Mouse (Mus musculus) telencephalon, adult 2 months (tissue): ENCODE results near the gene Chd4.
"Not testable (repeated sequence)": the region's sequence is repeated elsewhere in the genome, so short reads cannot be mapped to it uniquely, and the experiment has no call there.

Experiments used
- DNase-seq: peaks from one replicate; pipeline ENCODE4 v3.0.0-alpha.2; 2011; ENCODE audit warnings: low read depth, low spot score

Gene Chd4

GRCm38 (mm10) chr6:125095391-125096278 is at the start of gene Chd4:
TSS of gene Chd4 (plus strand) at chr6:125095981.
- DNase-seq = peak; percentile 91

- peak; percentile 48 for DNase-seq
Observed at GRCm38 (mm10) chr6:125046691-125047090, 49.1 kb upstream of the Chd4 start.

DNA sequence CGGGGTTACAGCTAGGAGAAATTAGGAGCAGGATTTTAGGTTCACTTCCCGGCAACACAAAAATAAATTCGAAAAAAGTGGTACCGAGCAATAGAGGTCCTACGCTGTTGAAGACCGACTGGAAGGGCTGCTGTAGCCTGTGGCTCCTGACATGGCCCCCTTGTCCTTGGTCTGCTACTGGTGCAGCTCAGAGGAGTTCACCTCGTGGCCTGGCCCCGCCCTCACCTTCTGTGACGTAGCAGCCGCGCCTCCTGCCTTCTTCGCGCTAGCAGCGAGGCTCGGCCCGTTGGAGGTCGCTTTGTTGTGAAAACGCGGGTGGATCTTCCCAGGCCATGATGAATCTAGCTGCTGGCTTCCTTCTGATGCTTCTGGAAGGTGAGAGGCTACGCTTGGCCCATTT is 46.1 kb upstream of the Chd4 start, which contains the start of gene Acrbp:
Gene Acrbp (plus strand): TSS at position 12 of the 400 bp plus-strand sequence.
- DNase-seq = no peak

DNA sequence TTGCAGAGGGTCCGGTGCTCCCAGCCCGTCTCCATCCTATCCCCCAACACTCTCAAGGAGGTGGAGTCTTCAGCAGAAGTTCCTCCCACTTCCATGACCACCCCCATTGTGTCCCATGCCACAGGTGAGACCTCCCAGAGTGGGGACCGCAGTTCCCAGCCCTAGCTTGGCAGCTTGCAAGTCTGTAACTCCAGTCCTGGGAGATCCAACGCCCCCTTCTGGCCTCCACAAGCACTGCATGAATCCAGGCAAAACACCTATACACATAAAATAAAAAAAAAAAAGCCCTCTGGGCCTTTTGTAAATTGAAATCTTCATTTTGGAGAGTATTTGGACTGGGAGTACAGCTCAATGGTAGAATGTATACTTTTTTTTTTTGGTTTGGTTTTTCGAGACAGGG is 44.5 kb upstream of the Chd4 start:
- no peak for DNase-seq

GRCm38 (mm10) chr6:125061493-125061892 is 34.3 kb upstream of the Chd4 start:
- DNase-seq = no peak

DNA sequence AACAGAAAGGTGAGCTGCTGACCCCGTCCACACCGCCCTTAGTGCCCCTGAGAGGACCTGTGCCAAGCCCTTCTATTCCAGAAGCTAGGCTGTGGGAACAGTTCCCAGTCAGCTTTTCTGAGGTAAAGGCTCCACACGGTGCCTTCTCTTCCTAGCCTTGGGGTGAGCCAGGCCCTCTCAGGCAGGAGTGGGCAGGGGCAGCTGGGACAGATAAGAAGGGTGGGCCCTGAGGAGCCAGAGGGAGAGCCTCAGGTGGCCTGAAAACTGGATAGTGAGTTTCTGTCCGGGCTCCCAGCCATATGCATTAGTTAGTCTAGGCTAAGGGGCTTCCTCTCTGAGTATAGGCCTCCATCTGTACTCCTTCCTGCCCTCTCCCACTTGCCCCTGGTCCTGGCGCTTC is 33.3 kb upstream of the Chd4 start:
- DNase-seq = no peak

DNA sequence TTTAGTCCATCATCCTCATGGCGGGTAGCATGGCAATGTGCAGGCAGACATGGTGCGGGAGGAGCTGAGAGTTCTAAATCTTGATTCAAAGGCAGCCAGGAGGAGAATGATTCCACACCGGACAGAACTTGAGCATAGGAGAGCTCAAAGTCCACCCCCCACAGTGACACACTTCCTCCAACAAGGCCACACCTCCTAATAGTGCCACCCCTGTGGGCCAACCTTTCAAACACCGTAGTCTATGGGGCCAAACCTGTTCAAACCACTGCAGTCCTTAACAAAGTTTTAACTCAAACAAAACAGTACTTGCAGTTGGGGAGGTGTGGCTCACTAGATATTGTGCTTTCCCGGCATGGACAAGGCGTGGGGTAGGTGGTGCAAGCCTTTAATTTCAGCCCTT is 31.9 kb upstream of the Chd4 start:
- no peak for DNase-seq

GRCm38 (mm10) chr6:125065223-125065622 is 30.6 kb upstream of the Chd4 start:
- DNase-seq = not testable (repeated sequence)

DNA sequence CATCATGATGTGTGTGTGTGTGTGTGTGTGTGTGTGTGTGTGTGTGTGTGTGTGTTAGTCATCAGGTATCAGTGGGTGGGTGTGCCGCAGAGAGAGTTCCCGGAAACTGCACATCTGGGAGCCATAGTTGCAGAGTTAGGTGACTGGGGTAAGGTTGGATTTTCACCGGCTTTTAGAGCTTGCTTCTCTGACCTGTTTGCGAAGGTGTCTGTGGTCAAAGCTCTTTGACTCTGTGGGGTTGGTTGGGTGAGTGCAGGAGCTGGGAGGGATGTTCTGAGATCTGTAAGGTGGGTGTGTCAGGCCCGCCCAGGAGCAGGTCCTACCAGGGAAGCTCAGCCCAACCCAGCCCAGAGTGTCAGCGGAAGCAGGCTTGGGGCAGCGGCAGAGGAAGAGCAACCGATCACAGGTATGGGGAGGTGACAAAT is 28.2 kb upstream of the Chd4 start, which contains the start of gene Lpar5:
Gene Lpar5 (plus strand): TSS at position 350 of the 425 bp plus-strand sequence.
- DNase-seq = no peak

- DNase-seq = no peak
Observed at GRCm38 (mm10) chr6:125071170-125071895, 24.4 kb upstream of the Chd4 start.

DNA sequence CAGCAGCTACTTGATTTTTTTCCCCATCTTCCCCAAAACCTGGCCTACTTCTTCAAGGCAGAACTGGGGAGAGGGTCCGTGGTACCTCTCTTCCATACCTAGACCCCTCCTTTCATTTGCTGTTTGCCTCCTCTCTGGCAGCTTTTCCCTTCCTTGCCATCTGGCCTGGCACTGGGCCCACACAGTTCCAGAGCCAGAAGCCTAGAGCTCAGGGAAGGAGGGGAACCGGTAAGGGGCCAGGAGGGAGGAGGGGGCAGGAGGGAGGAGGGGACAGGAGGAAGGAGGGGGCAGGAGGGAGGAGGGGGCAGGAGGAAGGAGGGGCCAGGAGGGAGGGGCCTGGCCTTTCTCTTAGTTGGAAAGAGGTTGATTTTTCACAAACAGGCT is 23.9 kb upstream of the Chd4 start:
- DNase-seq = peak; percentile 29

- DNase-seq = no peak
Observed at GRCm38 (mm10) chr6:125073825-125074224, 22.0 kb upstream of the Chd4 start.

DNA sequence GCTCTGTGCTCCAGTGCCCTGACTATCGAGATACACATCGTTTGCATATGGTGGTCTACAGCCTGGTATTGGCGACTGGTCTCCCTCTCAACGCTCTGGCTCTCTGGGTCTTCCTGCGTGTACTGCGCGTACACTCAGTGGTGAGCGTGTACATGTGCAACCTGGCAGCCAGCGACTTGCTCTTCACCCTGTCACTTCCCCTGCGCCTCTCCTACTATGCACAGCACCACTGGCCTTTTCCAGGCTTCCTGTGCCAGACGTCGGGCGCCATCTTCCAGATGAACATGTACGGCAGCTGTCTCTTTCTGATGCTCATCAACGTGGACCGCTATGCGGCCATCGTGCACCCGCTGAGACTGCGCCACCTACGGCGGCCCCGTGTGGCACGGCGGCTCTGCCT is 14.4 kb upstream of the Chd4 start:
- no peak for DNase-seq

DNA sequence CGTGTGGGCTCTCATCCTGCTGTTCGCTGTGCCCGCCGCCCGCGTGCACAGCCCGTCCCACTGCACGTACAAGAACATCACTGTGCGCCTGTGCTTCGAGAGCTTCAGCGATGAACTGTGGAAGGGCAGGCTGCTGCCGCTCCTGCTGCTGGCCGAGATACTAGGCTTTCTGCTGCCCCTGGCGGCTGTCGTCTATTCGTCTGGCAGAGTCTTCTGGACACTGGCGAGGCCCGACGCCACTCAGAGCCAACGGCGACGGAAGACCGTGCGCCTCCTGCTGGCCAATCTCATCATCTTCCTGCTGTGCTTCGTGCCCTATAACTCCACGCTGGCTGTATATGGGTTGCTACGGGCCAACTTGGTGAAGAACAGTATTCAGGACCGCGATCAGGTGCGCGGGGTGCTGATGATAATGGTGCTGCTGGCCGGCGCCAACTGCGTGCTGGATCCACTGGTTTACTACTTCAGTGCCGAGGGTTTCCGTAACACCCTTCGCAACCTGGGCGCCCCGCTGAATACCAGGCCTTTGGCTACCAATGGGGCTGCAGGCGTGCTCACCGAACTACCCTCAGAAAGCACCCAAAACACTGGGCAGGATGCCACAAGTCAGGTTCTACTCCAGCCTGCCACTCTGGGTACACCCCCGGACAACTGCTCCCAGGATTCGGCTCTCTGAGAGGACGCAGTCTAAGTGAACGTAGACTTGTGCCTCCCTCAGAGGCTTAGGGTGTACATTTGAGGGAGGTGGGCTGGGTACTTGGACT is 13.8 kb upstream of the Chd4 start:
- peak; percentile 79 for DNase-seq

GRCm38 (mm10) chr6:125082801-125083386 is 12.9 kb upstream of the Chd4 start:
- DNase-seq = no peak

GRCm38 (mm10) chr6:125084424-125084823 is 11.4 kb upstream of the Chd4 start:
- peak; percentile 62 for DNase-seq

- no peak for DNase-seq
Observed at GRCm38 (mm10) chr6:125087937-125088336, 7.8 kb upstream of the Chd4 start.

DNA sequence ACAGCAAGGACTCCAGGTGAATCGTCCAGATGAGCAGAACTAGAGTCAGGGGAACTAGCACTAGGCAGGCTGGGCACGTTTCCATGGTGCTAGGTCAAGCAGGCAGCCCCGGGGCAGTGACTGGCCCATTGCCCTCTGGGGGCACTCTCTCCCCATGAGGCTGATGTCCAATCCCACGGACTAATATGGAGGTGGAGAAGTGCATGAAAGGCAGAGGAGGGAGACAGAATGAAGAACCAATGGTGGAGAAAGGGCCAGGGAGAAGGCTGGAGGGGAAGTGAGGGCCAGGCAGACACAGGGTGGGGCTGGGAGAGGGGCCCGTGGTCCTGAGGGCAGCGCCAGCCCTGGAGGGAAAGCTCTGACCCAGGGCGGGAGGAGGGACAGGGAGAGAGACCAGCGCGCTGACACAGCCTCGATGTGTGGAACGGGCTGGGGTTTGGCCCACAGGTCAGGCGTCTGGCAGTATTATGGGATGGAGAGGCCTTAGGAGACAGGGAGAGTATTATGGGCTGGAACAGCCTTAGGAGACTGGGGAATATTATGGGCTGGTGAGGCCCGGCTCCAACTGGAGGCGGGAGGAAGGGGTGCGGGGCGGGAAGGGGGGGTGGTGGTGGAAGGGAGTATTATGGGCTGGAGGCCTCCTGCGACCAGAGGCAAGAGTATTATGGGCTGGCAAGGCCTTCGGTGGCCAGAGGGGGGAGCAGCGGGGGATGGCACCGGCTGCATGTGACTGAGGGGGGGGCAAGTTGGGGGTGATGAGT is 7.0 kb upstream of the Chd4 start:
- peak; percentile 85 for DNase-seq

DNA sequence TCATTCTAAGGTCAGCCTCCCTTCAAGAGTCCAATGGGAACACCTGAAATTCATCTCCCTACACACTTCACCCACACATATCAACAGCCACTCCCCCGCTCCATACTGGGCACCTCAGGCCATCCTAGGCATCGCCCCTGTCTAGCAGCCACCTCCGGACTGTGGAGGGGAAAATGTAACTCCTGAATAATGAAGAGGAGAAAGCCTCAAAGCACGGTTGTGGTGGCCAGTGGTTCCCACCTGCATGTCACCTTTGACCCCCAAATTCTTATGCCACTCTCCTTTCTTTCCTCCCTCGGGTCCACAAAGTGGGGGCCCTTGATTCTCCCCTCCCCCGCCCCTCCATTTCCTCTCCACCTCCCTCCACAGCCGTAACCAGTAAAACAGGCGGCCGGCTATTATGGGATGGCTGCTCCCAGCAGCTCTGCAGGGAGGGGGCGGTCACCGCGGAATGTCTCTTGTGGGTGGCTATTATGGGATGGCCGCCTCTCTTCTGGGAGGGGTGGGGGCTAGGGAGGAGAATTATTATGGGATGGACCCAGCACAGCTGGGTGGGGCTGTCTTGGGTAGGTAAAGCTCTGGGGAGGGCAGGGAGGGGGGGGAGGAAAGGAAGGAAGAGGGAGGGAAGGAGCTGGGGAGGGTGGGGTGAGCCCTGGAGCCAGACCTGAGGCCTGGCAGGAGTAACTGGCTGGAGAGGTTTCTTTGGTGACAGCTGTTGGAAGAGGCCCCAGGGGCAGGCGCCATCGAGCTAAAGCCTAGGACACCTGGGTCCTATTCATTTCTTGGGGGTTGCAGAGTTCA is 6.1 kb upstream of the Chd4 start:
- peak; percentile 89 for DNase-seq
